Mouse (Mus musculus) cortical plate, adult 2 months (tissue): ENCODE results near the gene Tex19.2.

Experiments
- CTCF ChIP-seq: fragments of 200-500 bp; IDR thresholded peaks from 2 replicates; pipeline ENCODE4 v1.5.1; 2011; ENCODE audit warnings: mild to moderate bottlenecking, control low read depth, low read length; ENCODE audit not compliant: insufficient read depth; ENCODE audit errors: extremely low read depth
- POLR2A ChIP-seq: fragments of 200-500 bp; IDR thresholded peaks from 2 replicates; pipeline ENCODE4 v1.6.1; 2011; ENCODE audit warnings: mild to moderate bottlenecking, low read length, control low read depth; ENCODE audit not compliant: insufficient read depth; ENCODE audit errors: extremely low read depth

- TF ChIP-seq POLR2A (no peak), CTCF (no peak)
Measured at GRCm38 (mm10) chr11:121159971-121160370, 41.5 kb upstream of the Tex19.2 start, which contains the start of gene Uts2r.
